Mouse (Mus musculus) C2C12 (cell line): Measurements from ENCODE around the gene Ica1.

ENCODE experiments used
- CEBPB ChIP-seq: IDR thresholded peaks from one replicate; pipeline ENCODE4 v1.6.1; 2011; ENCODE audit warnings: low read depth, mild to moderate bottlenecking, control low read depth, moderate library complexity
- CTCF ChIP-seq: IDR thresholded peaks from one replicate; pipeline ENCODE4 v1.5.1; 2011; ENCODE audit not compliant: control insufficient read depth, insufficient read depth, insufficient read length
- MAX ChIP-seq: IDR thresholded peaks from one replicate; pipeline ENCODE4 v1.6.1; 2011; ENCODE audit warnings: mild to moderate bottlenecking, control low read depth
- MYOG ChIP-seq: IDR thresholded peaks from one replicate; pipeline ENCODE4 v1.6.1; 2011; ENCODE audit not compliant: control insufficient read depth, insufficient read length; ENCODE audit errors: extremely low read depth
- USF1 ChIP-seq: IDR thresholded peaks from one replicate; pipeline ENCODE4 v1.6.1; 2011; ENCODE audit warnings: low read depth, mild to moderate bottlenecking, control low read depth, moderate library complexity

DNA sequence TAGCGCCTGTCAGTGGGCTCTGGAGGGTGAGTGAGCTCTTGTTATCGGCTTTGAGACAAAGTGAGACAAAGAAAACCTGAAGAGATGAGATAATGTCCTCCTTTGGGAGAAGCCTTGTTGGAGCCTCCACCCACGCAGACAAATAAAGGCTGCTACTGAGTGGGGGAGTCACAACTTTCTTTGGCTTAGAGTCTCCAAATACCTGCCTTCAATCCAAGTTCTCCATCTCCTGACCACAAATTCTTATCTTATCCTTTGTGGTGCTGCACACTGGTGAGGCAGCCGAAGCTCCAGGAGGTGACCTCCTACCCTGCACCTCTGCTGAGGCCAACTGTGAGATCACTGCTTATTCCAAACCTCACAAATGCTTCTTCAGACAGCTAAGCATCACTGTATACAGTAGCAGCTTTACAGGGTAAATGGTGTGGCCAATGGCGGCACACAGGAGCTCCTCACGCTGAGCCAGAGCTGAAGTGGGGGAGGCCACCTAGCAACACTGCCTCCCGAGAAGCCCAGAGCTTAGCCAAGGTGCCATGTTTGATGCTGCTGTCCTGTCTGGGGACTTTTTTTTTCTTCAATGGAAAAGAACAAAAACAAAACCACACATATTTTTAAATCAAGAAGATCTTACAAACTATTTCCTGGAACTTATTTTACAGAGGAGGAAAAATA, 130.6 kb downstream of the Ica1 start:
- TF ChIP-seq CTCF (no peak), USF1 (no peak), MYOG (no peak), CEBPB (no peak), MAX (no peak)
